Mouse (Mus musculus): ENCODE results near the gene Usp1. TPM values are rescaled to one million over a fixed set of nuclear protein-coding genes. Genes with fewer than 3 reads are reported as not detected.

Gene Usp1
- 10 to 100 TPM; 69.9 to 78.9 TPM for polyA plus RNA-seq (2017; shearing (Covaris generic))

GRCm38 (mm10) chr4:98923568-98924070 is at the start of gene Usp1:
TSS of gene Usp1 (plus strand) at chr4:98923810.

Other genes starting within 250 kb of the Usp1 start
- not detected for gene L1td1, start 197.1 kb upstream of the Usp1 start, polyA plus RNA-seq (2017; shearing (Covaris generic))
- under 1 TPM in 1 of 2 experiments, not detected in 1; 0.48 TPM for gene Kank4, start 106.3 kb upstream of the Usp1 start, polyA plus RNA-seq (2017; shearing (Covaris generic))
- gene I0C0044D17Rik, start 100.0 kb upstream of the Usp1 start, polyA plus RNA-seq (2017; shearing (Covaris generic)): not detected
- under 1 TPM in 1 of 2 experiments, not detected in 1; 0.11 TPM for gene Angptl3, start 107.1 kb downstream of the Usp1 start, polyA plus RNA-seq (2017; shearing (Covaris generic))
- gene Dock7, start 197.1 kb downstream of the Usp1 start, polyA plus RNA-seq (2017; shearing (Covaris generic)): 1 to 10 TPM in 1 of 2 experiments, under 1 TPM in 1; 0.43 to 1.3 TPM

Measured in activated CD4-positive, CD25-positive, alpha-beta regulatory T cell (primary cell).